Mouse (Mus musculus) lung, adult 18-20 months (tissue): ENCODE measurements at regions not wholly inside any gene's neighbourhood (a gene's known extent, or its start where the extent isn't known, plus 50 kb on each side); places are given as distances from the start of the nearest gene placed in this dataset.

Source experiments
- DNase-seq, 2 experiments: peaks; one replicate each; pipeline ENCODE4 v3.0.0; 2022; ENCODE audit warnings: mixed read lengths in 2 of 2

DNA sequence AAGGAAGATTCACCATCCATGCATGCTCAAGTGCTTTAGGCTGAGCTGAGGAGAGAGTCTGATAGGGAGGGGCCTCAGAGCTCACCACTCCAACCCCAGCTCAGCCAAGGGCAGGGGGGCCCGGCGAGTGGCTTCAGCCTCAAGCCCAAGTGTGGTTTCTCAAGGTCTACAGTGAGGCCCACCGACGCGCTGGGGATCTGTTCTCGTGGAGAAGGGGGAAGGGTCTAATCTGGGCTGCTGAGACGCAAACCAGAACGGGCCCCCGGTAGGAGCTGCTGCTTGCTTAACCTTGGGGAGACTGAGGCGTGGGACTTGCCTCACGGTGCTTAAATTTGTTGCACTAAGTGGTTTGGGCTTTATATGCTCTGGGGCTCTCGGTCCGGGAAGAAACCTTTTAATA lies 70.9 kb downstream of the Asb1 start:
- no peak for DNase-seq

DNA sequence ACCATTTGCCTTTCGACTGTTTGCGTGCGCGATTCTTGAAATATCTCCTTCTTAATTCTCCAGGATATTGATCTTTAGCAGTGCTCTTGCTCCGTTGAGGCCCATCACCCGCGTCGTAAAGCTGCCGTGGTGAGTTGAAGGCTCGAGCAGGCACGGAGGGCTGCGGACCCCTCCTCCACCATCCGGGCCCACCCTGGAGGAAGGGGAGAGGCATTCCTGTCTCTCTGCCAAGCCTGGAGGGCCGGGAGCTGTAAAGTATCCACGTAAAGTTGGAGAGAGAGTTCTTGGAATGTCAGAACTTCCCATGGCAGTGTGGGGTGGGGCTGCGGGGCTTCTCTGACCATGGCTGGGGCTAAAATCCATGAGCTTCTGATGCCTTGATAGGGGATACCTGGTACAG lies 71.3 kb downstream of the Asb1 start:
- DNase-seq: no peak

- DNase-seq: peak in 1 of 2 experiments; percentile 24
Measured at GRCm38 (mm10) chr1:91612912-91613311, 72.6 kb downstream of the Asb1 start.

DNA sequence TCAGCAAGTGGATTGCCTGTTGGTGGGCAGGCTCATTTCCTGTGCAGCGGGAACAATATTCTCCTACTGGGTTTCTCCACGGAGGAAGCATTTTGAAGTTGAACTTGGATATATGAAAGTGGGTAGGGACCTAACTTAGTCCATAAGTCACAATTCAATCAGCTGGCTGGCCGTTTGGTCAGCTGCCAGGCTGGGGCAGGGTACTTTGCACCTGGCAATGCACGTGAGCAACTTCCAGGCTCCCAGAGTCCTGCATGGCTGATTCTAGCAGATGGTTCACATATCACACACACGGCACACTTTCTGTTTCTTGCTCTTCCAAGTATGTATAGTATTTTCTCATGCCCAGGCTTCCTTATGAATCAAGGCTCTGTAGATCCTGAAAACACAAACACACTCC lies 75.1 kb downstream of the Asb1 start:
- no peak for DNase-seq

GRCm38 (mm10) chr1:91618527-91619135 lies 78.3 kb downstream of the Asb1 start:
- peak; percentile 66 to 77 for DNase-seq

DNA sequence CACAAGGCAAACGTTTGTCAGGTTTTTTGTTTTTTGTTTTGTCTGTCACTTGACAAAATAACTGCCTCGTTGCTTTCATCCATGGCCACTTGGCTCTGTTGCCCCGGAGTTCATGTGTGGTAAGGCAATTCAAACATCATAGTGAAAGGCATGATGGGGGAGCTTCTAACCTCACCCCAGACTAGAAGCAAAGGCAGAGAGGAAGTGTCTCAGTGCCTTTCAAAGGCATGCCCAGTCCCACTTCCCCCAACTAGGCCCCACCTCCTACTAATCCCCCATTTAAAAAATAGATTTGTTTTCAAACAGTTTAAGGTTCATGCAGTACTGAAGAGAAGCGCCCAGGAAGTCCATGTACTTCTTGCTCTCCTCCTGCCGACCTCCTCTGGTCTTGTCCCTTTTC lies 80.8 kb downstream of the Asb1 start:
- no peak for DNase-seq

- no peak for DNase-seq
Measured at GRCm38 (mm10) chr1:91622874-91623273, 82.5 kb downstream of the Asb1 start.

- DNase-seq: no peak
Measured at GRCm38 (mm10) chr1:91624028-91624427, 83.7 kb downstream of the Asb1 start.

- no peak for DNase-seq
Measured at GRCm38 (mm10) chr1:91624531-91625300, 84.4 kb downstream of the Asb1 start.

GRCm38 (mm10) chr1:91626090-91626489 lies 85.7 kb downstream of the Asb1 start:
- no peak for DNase-seq

- DNase-seq: no peak
Measured at GRCm38 (mm10) chr1:91630206-91630605, 89.9 kb downstream of the Asb1 start.

- DNase-seq: no peak
Measured at GRCm38 (mm10) chr1:91630871-91631410, 90.6 kb downstream of the Asb1 start.

GRCm38 (mm10) chr1:91632906-91633493 lies 92.7 kb downstream of the Asb1 start:
- no peak for DNase-seq

DNA sequence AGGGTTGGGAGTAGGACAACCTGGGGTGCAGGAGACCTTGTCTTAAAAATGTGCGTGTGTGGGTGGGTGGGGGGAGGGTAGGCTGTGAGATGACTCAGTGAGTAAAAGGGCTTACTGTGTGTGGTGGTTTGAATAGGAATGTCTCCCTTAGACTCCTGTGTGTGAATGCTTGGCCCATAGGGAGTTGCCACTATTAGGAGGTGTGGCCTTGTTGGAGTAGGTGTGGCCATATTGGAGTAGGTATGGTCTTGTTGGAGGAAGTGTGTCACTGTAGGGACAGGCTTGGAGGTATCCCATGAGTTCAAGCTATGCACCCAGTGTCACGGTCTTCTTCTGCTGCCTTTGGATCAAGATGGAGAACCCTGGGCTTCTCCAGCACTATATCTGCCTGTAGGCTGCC lies 96.2 kb downstream of the Asb1 start:
- DNase-seq: no peak

DNA sequence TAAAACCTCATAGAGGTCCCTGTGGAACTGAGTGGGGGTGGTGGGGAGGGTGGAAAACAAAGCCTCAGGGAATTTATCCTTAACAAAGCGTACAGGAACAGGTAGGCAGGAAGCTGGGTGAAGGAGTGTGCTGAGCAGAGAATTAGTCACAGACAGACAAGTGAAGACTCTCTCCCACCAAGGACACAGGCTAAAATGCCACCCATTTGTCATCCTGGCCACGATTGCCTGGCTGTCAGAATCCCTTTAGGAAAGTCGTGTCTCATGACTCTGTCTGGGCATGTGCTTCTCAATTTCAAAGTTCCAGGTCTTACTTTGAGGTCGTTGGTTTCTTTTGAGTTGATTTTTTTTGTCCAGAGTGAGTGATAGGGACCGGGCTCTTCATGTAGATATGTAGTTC lies 100.2 kb downstream of the Asb1 start:
- no peak for DNase-seq

DNA sequence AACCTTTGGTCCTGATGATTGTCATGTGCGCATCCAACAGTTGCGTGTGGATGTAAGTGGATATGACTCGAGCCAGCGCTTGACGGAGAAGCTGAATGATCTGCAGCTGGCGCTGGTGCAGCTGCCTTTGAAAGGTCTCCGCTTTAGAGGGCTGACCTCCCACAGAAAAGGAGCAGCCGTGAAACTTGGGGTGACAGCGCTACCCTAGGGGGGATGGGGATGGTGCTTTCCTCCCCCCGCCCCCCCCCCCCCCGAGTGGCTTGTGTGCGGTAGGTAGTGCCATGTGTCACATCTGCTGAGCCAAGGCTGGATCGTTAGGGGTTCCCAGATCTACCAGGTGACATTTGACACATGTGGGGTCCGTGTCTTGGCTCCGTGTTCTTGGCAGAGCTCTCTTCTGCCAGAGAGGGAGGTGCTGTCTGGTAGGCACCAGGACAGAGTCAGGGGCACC lies 118.7 kb downstream of the Asb1 start:
- DNase-seq: no peak

- DNase-seq: no peak
Measured at GRCm38 (mm10) chr1:91659486-91659885, 119.1 kb downstream of the Asb1 start.

- no peak for DNase-seq
Measured at GRCm38 (mm10) chr1:91663289-91663688, 122.9 kb downstream of the Asb1 start.

GRCm38 (mm10) chr1:91664622-91665021 lies 124.3 kb downstream of the Asb1 start:
- DNase-seq: no peak

DNA sequence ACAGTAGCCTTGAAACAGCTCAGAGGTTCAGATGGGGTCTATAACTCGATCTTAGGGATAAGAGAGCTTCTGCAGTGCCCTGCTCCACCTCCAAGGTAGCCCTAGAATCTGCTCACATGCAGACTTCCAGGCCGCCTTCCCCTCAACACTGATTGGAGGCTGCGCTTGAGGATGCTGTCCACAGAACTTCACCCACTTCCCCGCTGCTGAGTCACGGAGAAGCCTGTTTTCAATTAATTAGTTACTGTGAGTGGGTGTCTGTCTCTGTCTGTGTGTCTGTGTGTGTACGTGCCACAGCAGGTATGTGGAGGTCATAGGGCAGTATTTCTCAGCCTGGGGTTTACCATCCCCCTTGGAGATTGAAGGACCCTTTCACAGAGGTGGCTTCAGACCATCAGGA lies 128.2 kb downstream of the Asb1 start:
- DNase-seq: no peak

DNA sequence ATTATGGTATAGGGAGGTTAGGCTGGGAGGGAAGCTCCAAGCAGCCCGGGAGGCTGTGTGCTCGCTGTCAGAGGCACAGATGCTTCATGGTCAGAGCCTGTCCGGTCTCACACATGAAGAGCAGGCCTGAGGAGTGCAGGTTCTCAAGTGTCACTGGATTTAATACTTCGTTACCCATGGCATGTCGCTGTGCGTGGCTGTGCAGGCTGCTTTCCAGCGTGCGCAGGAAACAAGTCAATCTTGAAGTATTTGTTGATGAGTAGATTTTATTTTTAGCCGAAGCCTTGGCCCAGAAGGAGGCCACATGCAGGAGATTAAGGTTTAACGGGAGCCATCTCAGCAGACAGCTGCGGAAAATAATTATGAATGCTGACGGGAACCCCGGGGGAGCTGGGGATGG lies 130.3 kb upstream of the Twist2 start:
- DNase-seq: no peak

DNA sequence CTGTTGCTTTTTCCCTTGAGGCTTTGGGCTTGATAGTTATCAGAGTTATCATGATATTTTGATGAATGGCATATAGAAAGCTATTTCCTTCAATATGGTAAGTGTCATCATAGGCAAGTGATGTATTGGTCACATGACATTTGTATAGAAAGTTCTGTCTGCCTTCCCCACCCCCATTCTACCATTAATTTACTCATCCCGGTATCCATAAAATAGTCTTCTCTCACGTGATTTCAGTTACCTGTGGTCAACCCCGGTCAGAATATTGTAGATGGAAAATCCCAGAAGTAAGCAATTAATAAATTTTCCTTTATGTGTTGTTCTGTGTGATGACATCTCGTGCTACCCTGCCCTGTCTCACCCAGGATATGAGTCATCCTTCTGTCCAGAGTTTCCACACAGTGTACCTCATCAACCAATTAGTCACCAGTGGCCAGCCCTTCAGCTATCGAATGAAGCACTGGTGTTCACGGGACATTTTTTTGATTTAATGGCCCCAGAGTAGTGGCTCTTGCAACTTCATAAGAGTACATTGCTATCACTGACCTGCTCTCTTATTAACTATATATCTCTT lies 127.1 kb upstream of the Twist2 start:
- DNase-seq: no peak

DNA sequence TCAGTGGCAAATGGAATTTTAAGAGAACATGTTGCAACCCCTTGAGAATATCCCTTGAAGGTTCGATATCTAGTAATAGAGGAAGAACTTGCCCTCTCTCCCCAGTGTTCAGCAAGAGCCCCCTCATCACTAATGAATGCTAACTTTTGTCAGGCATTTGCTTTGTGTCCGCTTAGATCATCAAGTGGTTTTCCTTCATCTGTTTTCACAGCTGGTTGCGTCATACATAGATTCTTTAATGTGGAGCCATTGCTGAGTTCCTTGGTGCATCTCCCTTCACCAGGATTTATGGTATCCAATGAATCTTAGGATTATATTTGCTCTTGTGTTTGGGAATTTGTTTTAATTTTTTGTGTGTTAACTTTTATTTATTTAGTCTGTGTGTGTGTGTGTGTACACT lies 124.2 kb upstream of the Twist2 start:
- DNase-seq: no peak

DNA sequence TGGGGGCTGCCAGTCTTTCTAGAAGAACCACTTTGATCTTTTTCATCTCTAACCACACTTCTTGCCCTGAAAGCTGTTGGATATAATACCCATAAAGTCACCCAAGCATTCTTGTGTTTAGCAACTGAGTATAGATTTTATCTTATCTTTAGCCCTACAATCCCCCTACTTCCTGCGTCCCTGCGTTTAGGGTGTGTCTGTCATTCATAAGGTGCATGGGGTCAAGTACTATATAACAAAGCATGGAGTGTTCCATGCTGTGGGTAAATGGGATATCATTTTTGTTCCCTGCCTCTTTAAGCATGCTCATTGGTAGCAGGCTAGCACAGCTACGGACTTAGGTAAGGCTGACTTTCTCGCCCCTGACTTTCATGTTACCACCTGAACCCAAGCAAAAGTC lies 122.5 kb upstream of the Twist2 start:
- no peak for DNase-seq
